Mouse (Mus musculus): ENCODE results near the gene Pik3c2g.
"Not testable (repeated sequence)": the region's sequence is repeated elsewhere in the genome, so short reads cannot be mapped to it uniquely, and the experiment has no call there.

DNA sequence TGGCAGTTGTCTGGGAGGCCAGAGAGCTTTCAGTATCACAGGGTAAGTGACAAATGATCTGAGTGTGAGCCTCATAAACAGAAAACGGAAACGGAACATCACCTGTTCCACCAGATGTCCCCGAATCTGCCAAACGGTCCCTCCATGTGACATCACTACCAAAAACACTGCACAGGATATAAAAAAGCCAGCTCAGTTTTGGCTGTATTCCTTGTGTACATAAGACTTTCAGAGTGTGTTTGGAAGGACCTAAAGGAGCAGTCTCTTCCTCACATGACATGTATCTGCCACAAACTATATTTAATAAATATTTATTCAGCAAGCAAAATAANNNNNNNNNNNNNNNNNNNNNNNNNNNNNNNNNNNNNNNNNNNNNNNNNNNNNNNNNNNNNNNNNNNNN is 350.6 kb downstream of the Pik3c2g start:
- not testable (repeated sequence) for TF ChIP-seq CTCF (IDR thresholded peaks at IDR 0.05; ENCODE audit: low read depth, low read length); POLR2A (IDR thresholded peaks at IDR 0.05; ENCODE audit: borderline replicate concordance, low read depth, low read length)
